Mouse (Mus musculus) midbrain, embryonic 11.5 days (tissue): ENCODE data around the gene Hsd17b1. TPM values are rescaled to one million over a fixed set of nuclear protein-coding genes. Genes with fewer than 3 reads are reported as not detected.
A peak's percentile ranks its signal among the peaks of the same experiment; 100 is the strongest.

ENCODE experiments used
- ATAC-seq: fragments of 200-750 bp; cut with Nextera tagmentation; 2 replicates; pipeline ENCODE4 v1.8.0; 2017; ENCODE audit warnings: moderate TSS enrichment, moderate library complexity; ENCODE audit not compliant: low FRiP score
- DNase-seq: peaks from one replicate; pipeline ENCODE4 v3.0.0; 2015; ENCODE audit warnings: low spot score; ENCODE audit errors: missing footprints
- H3K27ac ChIP-seq: fragments of 300-500 bp; sonication (generic); 2 replicates; pipeline ENCODE4 v1.5.1; 2014; ENCODE audit warnings: low read depth, low read length
- H3K27me3 ChIP-seq: fragments of 300-500 bp; sonication (generic); 2 replicates; pipeline ENCODE4 v1.6.1; 2014; ENCODE audit warnings: mild to moderate bottlenecking, low read length, moderate library complexity, mixed read lengths; ENCODE audit not compliant: control insufficient read depth, insufficient read depth
- H3K36me3 ChIP-seq: fragments of 300-500 bp; sonication (generic); 2 replicates; pipeline ENCODE4 v1.6.1; 2014; ENCODE audit warnings: mild to moderate bottlenecking, low read length, moderate library complexity, mixed read lengths; ENCODE audit not compliant: control insufficient read depth, insufficient read depth
- H3K4me1 ChIP-seq: fragments of 300-500 bp; sonication (generic); 2 replicates; pipeline ENCODE4 v1.6.1; 2014; ENCODE audit warnings: low read length; ENCODE audit not compliant: control insufficient read depth, insufficient read depth
- H3K4me2 ChIP-seq: fragments of 300-500 bp; sonication (generic); 2 replicates; pipeline ENCODE4 v1.6.1; 2014; ENCODE audit warnings: mild to moderate bottlenecking, moderate library complexity
- H3K4me3 ChIP-seq: fragments of 300-500 bp; sonication (generic); 2 replicates; pipeline ENCODE4 v1.5.1; 2014; ENCODE audit warnings: low read depth, low read length
- H3K9ac ChIP-seq: fragments of 300-500 bp; sonication (generic); 2 replicates; pipeline ENCODE4 v1.6.1; 2014; ENCODE audit warnings: low read length
- H3K9me3 ChIP-seq: fragments of 300-500 bp; sonication (generic); 2 replicates; pipeline ENCODE4 v1.6.1; 2016; ENCODE audit warnings: low read length; ENCODE audit not compliant: control insufficient read depth
- WGBS: fragments of 180-500 bp; shearing (Covaris S2); extraction: QIAGEN DNeasy Blood & Tissue Kit; methylation state at CpG from one replicate; pipeline ENCODE4 v1.1.7; 2014; 5-methylcytosine and 5-hydroxymethylcytosine counted together
- polyA plus RNA-seq: library from polyadenylated mRNA; unstranded; fragments of >200 nt; fragmentation: Nextera tagmentation; extraction: Ambion mirVana; gene quantifications from 2 replicates; pipeline ENCODE4 v1.2.1, GENCODE M21; 2014

The Hsd17b1 gene
- polyA plus RNA-seq, 1 experiment from 2014 or later, result 0.10 TPM

DNA sequence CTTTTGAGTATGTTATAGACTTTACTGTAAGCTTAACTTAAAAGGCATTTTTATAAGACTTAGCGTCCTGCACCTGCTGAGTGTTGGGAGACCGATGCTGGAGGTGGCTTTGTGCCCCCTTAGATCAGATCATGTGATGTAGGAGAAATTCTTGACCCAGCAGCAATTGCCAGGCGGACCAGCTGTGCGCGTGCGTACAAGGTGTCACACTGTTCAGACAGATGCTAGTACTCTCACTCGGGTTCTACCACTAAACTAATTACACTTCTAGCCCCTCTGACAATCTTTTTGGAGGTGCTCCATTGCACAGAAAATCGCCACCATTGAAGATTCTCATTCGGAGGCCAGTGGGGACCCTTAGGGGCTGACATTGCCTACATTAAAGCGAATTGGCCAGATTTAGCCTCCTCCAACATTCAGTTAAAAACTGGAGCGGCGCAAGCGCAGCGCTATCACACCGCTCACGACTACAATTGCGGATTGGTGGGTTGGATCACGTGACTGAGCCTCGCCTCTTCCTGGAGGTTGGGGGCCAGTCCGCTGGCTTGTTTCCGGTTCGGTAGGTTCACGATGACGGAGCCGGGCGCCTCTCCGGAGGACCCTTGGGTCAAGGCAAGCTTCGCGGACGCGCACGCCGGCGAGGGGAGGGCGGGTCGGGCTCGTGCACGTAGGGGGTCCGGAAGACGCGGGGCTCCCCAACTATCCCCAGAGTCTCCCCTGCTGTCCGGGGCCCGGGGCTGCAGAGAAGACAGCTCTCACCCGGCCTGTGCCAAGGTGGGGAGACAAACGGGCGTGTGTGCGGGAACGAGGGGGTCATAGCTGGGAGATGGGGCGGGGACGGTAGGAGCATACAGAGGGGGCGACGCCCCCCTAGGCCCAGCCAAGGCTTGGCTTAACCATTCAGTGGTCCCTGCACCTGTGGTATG lies 8.8 kb downstream of the Hsd17b1 start, which contains the start of gene Mlx:
Gene Mlx (plus strand): TSS at position 522 of the 926 bp plus-strand sequence.
- Histone ChIP-seq H3K27me3 (no peaks in the 10 kb centered on the region), H3K9me3 (no peaks in the 10 kb centered on the region), H3K4me1 (peaks cover 25% of the 10 kb centered on the region), H3K27ac (peak within 1 kb of the TSS; percentile 77), H3K4me3 (peak within 1 kb of the TSS; percentile 80), H3K36me3 (peaks cover 9% of the 10 kb centered on the region), H3K4me2 (peak within 1 kb of the TSS; percentile 95), H3K9ac (peak within 1 kb of the TSS; percentile 81)
- 2% methylated on average over 52 of the region's 52 CpGs for WGBS
- DNase-seq, result peak; percentile 98
- ATAC-seq, result peak; percentile 81

GRCm38 (mm10) chr11:101087682-101088055 lies 9.5 kb downstream of the Hsd17b1 start:
- peaks cover 13% of the 10 kb centered on the region for H3K36me3 ChIP-seq
- peak overlapping the region; percentile 80 for H3K4me3 ChIP-seq
- DNase-seq (no peak), ATAC-seq (no peak)
- no peaks in the 10 kb centered on the region for H3K9me3 ChIP-seq
- H3K27me3 ChIP-seq, result no peaks in the 10 kb centered on the region
- peak overlapping the region; percentile 81 for H3K9ac ChIP-seq
- peak overlapping the region; percentile 95 for H3K4me2 ChIP-seq
- H3K4me1 ChIP-seq, result peaks cover 25% of the 10 kb centered on the region
- WGBS, result 11% methylated on average over 8 of the region's 8 CpGs
- 0 out of 2 replicates have a peak overlapping the region, but pooled peaks have one; percentile 27 for H3K27ac ChIP-seq

- no peak overlapping the region for H3K27ac ChIP-seq
- WGBS, result 93% methylated on average over 1 of the region's 1 CpGs
- no peak overlapping the region for H3K4me3 ChIP-seq
- peaks cover 19% of the 10 kb centered on the region for H3K36me3 ChIP-seq
- H3K27me3 ChIP-seq, result no peaks in the 10 kb centered on the region
- no peak for ATAC-seq
- no peaks in the 10 kb centered on the region for H3K9me3 ChIP-seq
- no peak overlapping the region for H3K9ac ChIP-seq
- H3K4me2 ChIP-seq, result no peak overlapping the region
- H3K4me1 ChIP-seq, result peaks cover 23% of the 10 kb centered on the region
- peak; percentile 71 for DNase-seq
Observed at GRCm38 (mm10) chr11:101089931-101090330, 11.7 kb downstream of the Hsd17b1 start.

GRCm38 (mm10) chr11:101094930-101095313 lies 16.7 kb downstream of the Hsd17b1 start:
- WGBS, result under 1% methylated on average over 18 of the region's 18 CpGs
- peak overlapping the region; percentile 90 for H3K4me2 ChIP-seq
- no peak; the same call in 1 of the 2 replicates for ATAC-seq
- H3K36me3 ChIP-seq, result peaks cover 26% of the 10 kb centered on the region
- H3K4me1 ChIP-seq, result peaks cover 8% of the 10 kb centered on the region
- DNase-seq, result no peak
- no peaks in the 10 kb centered on the region for H3K9me3 ChIP-seq
- H3K27ac ChIP-seq, result 0 out of 2 replicates have a peak overlapping the region, but pooled peaks have one; percentile 20
- peak overlapping the region; percentile 79 for H3K9ac ChIP-seq
- H3K27me3 ChIP-seq, result no peaks in the 10 kb centered on the region
- peak overlapping the region; percentile 65 for H3K4me3 ChIP-seq

GRCm38 (mm10) chr11:101095314-101096024 lies 17.3 kb downstream of the Hsd17b1 start, which contains the start of gene Psmc3ip:
Psmc3ip (minus strand) TSS chr11:101095436.
- H3K9ac ChIP-seq, result peak within 1 kb of the TSS; percentile 79
- H3K4me2 ChIP-seq, result peak within 1 kb of the TSS; percentile 90
- no peaks in the 10 kb centered on the region for H3K27me3 ChIP-seq
- WGBS, result 1% methylated on average over 43 of the region's 43 CpGs
- no peaks in the 10 kb centered on the region for H3K9me3 ChIP-seq
- H3K27ac ChIP-seq, result peak within 1 kb of the TSS; percentile 75
- H3K36me3 ChIP-seq, result peaks cover 27% of the 10 kb centered on the region
- H3K4me3 ChIP-seq, result peak within 1 kb of the TSS; percentile 65
- DNase-seq (peak; percentile 99), ATAC-seq (peak; percentile 97)
- peaks cover 8% of the 10 kb centered on the region for H3K4me1 ChIP-seq

GRCm38 (mm10) chr11:101098231-101098630 lies 20.0 kb downstream of the Hsd17b1 start:
- ATAC-seq (no peak), DNase-seq (no peak)
- Histone ChIP-seq H3K27ac (no peak overlapping the region), H3K27me3 (no peaks in the 10 kb centered on the region), H3K9ac (no peak overlapping the region), H3K4me3 (no peak overlapping the region), H3K9me3 (no peaks in the 10 kb centered on the region), H3K4me2 (no peak overlapping the region), H3K4me1 (peaks cover 8% of the 10 kb centered on the region), H3K36me3 (peaks cover 17% of the 10 kb centered on the region)
- 91% methylated on average over 8 of the region's 8 CpGs for WGBS

GRCm38 (mm10) chr11:101103011-101103410 lies 24.8 kb downstream of the Hsd17b1 start:
- peaks cover 10% of the 10 kb centered on the region for H3K36me3 ChIP-seq
- no peaks in the 10 kb centered on the region for H3K27me3 ChIP-seq
- H3K4me3 ChIP-seq, result no peak overlapping the region
- H3K4me1 ChIP-seq, result no peaks in the 10 kb centered on the region
- ATAC-seq (no peak), DNase-seq (no peak)
- 87% methylated on average over 5 of the region's 5 CpGs for WGBS
- H3K27ac ChIP-seq, result no peak overlapping the region
- H3K4me2 ChIP-seq, result no peak overlapping the region
- no peaks in the 10 kb centered on the region for H3K9me3 ChIP-seq
- H3K9ac ChIP-seq, result no peak overlapping the region

- Histone ChIP-seq H3K27me3 (no peaks in the 10 kb centered on the region), H3K27ac (no peak overlapping the region)
- 78% methylated on average over 4 of the region's 4 CpGs for WGBS
Observed at GRCm38 (mm10) chr11:101109351-101109750, 31.1 kb downstream of the Hsd17b1 start.

DNA sequence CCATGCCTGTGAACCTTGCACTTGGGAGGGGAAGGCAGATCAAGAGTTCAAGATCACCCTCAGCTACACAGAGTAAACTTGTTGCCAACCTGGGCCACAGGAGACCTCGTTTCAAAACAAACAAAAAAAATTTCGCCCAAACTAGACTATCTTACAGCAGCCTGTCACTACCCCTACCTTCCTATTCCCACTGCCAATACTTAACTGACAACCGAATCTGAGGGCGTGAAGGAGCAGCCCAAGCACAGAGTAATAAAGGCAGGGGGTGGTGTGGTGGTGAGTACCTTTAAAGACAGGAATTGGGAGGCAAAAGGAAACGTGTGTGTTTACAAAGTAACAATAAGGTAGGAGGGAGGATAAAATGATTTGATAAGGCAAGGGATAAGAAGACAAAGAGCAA lies 32.5 kb downstream of the Hsd17b1 start:
- no peak overlapping the region for H3K27ac ChIP-seq
- no peak overlapping the region for H3K4me2 ChIP-seq
- 68% methylated on average over 5 of the region's 5 CpGs for WGBS
- H3K4me1 ChIP-seq, result no peaks in the 10 kb centered on the region
- ATAC-seq (no peak), DNase-seq (no peak)
- H3K36me3 ChIP-seq, result no peaks in the 10 kb centered on the region
- H3K9me3 ChIP-seq, result no peaks in the 10 kb centered on the region
- no peak overlapping the region for H3K9ac ChIP-seq
- H3K27me3 ChIP-seq, result no peaks in the 10 kb centered on the region
- no peak overlapping the region for H3K4me3 ChIP-seq

More at GRCm38 (mm10) chr11:101109351-101109750, 31.1 kb downstream of the Hsd17b1 start:
- no peak for ATAC-seq
- H3K9ac ChIP-seq, result no peak overlapping the region
- H3K4me3 ChIP-seq, result no peak overlapping the region
- no peak overlapping the region for H3K4me2 ChIP-seq
- H3K4me1 ChIP-seq, result no peaks in the 10 kb centered on the region
- no peaks in the 10 kb centered on the region for H3K9me3 ChIP-seq
- H3K36me3 ChIP-seq, result no peaks in the 10 kb centered on the region
- no peak for DNase-seq
